Mouse (Mus musculus) forebrain, embryonic 11.5 days (tissue): ENCODE results near the gene Layn. TPM values are rescaled to one million over a fixed set of nuclear protein-coding genes. Genes with fewer than 3 reads are reported as not detected.

Experiments
- ATAC-seq: fragments of 200-750 bp; cut with Nextera tagmentation; replicated peaks from 2 replicates; pipeline ENCODE4 v1.8.0; 2017; ENCODE audit warnings: moderate TSS enrichment; ENCODE audit not compliant: low FRiP score
- DNase-seq: peaks from one replicate; pipeline ENCODE4 v3.0.0-alpha.2; 2017; ENCODE audit warnings: low spot score
- H3K27ac ChIP-seq: fragments of 300-500 bp; sonication (generic); 2 replicates; pipeline ENCODE4 v1.5.1; 2014; ENCODE audit warnings: low read depth, low read length
- H3K27me3 ChIP-seq: fragments of 300-500 bp; sonication (generic); 2 replicates; pipeline ENCODE4 v1.6.1; 2014; ENCODE audit warnings: mild to moderate bottlenecking, low read length, mixed read lengths; ENCODE audit not compliant: control insufficient read depth, insufficient read depth
- H3K36me3 ChIP-seq: fragments of 300-500 bp; sonication (generic); 2 replicates; pipeline ENCODE4 v1.6.1; 2014; ENCODE audit warnings: mild to moderate bottlenecking, low read length, moderate library complexity, mixed read lengths; ENCODE audit not compliant: control insufficient read depth, insufficient read depth
- H3K4me1 ChIP-seq: fragments of 300-500 bp; sonication (generic); replicated peaks from 2 replicates; pipeline ENCODE4 v1.6.1; 2014; ENCODE audit warnings: low read length, mixed read lengths; ENCODE audit not compliant: control insufficient read depth, insufficient read depth
- H3K4me2 ChIP-seq: fragments of 300-500 bp; sonication (generic); 2 replicates; pipeline ENCODE4 v1.6.1; 2014; ENCODE audit warnings: low read depth, mild to moderate bottlenecking, low read length, moderate library complexity, mixed read lengths; ENCODE audit not compliant: severe bottlenecking
- H3K4me3 ChIP-seq: fragments of 300-500 bp; sonication (generic); 2 replicates; pipeline ENCODE4 v1.5.1; 2014; ENCODE audit warnings: low read depth, low read length
- H3K9ac ChIP-seq: fragments of 300-500 bp; sonication (generic); 2 replicates; pipeline ENCODE4 v1.6.1; 2014; ENCODE audit warnings: low read length
- H3K9me3 ChIP-seq: fragments of 300-500 bp; sonication (generic); 2 replicates; pipeline ENCODE4 v1.6.1; 2016; ENCODE audit warnings: low read length, mixed read lengths; ENCODE audit not compliant: control insufficient read depth
- WGBS: fragments of 180-500 bp; shearing (Covaris S2); extraction: QIAGEN DNeasy Blood & Tissue Kit; methylation state at CpG from one replicate; pipeline ENCODE4 v1.1.7; 2014; 5-methylcytosine and 5-hydroxymethylcytosine counted together
- microRNA counts: library from miRNA; unstranded; fragments of <30 nt; microRNA quantifications from one replicate; lab custom pipeline; 2015
- microRNA-seq: library from miRNA; unstranded; fragments of <30 nt; microRNA quantifications from one replicate; pipeline ENCODE4, GENCODE M21; 2016; ENCODE audit not compliant: insufficient number of aligned reads
- polyA plus RNA-seq: library from polyadenylated mRNA; unstranded; fragments of >200 nt; fragmentation: Nextera tagmentation; extraction: Ambion mirVana; gene quantifications from 2 replicates; pipeline ENCODE4 v1.2.1, GENCODE M21; 2014

Gene Layn
- polyA plus RNA-seq, 1 experiment from 2014 or later: 1.7 TPM

- H3K36me3 ChIP-seq: no peaks in the 10 kb centered on the region
- no peaks in the 10 kb centered on the region for H3K9me3 ChIP-seq
- DNase-seq (peak; percentile 83), ATAC-seq (no peak)
- no peak overlapping the region for H3K4me3 ChIP-seq
- H3K9ac ChIP-seq: no peak overlapping the region
- H3K27ac ChIP-seq: no peak overlapping the region
- no peaks in the 10 kb centered on the region; the same call in 1 of the 2 replicates for H3K27me3 ChIP-seq
- WGBS: 4% methylated on average over 4 of the region's 4 CpGs
- H3K4me2 ChIP-seq: 0 out of 2 replicates have a peak overlapping the region, but pooled peaks have one; percentile 8
- peaks cover 3% of the 10 kb centered on the region; the same call in 1 of the 2 replicates for H3K4me1 ChIP-seq
Measured at GRCm38 (mm10) chr9:51006846-51007245, 70.0 kb downstream of the Layn start.

MicroRNAs encoded within 50 kb of the gene (microRNA counts, 519-probe panel; counts per million panel counts)
- microRNA mmu-miR-34b-3p (lab: Ali Mortazavi, UCI) (31.2 counts per million), microRNA mmu-miR-34b-5p (lab: Ali Mortazavi, UCI) (31.2 counts per million), microRNA mmu-miR-34c (lab: Ali Mortazavi, UCI) (31.2 counts per million)

Small RNA genes lying within 50 kb of the gene (microRNA-seq; reads per million reads assigned to microRNA genes)
- 42.9 reads per million, percentile 25 among the genes with 10 or more reads in this experiment for gene Mir34b
- 1,379 reads per million, percentile 71 among the genes with 10 or more reads in this experiment for gene Mir34c

Other genes with a start within 250 kb of the Layn start
- gene Ppp2r1b, start 231.8 kb downstream of the Layn start, polyA plus RNA-seq: 125 and 132 TPM in 2 replicates
- gene Sik2, start 68.0 kb downstream of the Layn start, polyA plus RNA-seq: 17.1 and 18.4 TPM in 2 replicates
- gene Btg4, start 16.2 kb downstream of the Layn start, polyA plus RNA-seq: not detected in 2 replicates
- gene 4833427G06Rik, start 25.0 kb upstream of the Layn start, polyA plus RNA-seq: not detected in 2 replicates
- gene Gm32742, start 88.4 kb upstream of the Layn start, polyA plus RNA-seq: not detected in 2 replicates
- not detected in 2 replicates for gene Pou2af1, start 136.6 kb upstream of the Layn start, polyA plus RNA-seq
- 1.0 and 2.3 TPM in 2 replicates for gene Colca2, start 201.5 kb upstream of the Layn start, polyA plus RNA-seq